Mouse (Mus musculus): Measurements from ENCODE around the gene Gm4737. TPM values are rescaled to one million over a fixed set of nuclear protein-coding genes. Genes with fewer than 3 reads are reported as not detected.
A peak's percentile ranks its signal among the peaks of the same experiment; 100 is the strongest.
"Not testable (repeated sequence)": the region's sequence is repeated elsewhere in the genome, so short reads cannot be mapped to it uniquely, and the experiment has no call there.

The Gm4737 gene
- polyA plus RNA-seq (2016; fragmentation: Nextera tagmentation; extraction: Ambion mirVana), result 3.9 and 4.5 TPM in 2 replicates

GRCm38 (mm10) chr16:46154832-46155231 is at the start of gene Gm4737:
Gene Gm4737, minus strand, starts transcription at chr16:46155077.
- not testable (repeated sequence) for H3K36me3 ChIP-seq (replicated peaks); H3K27ac ChIP-seq; H3K9me3 ChIP-seq; DNase-seq (ENCODE audit: extremely low spot score, low spot score); H3K4me3 ChIP-seq; H3K4me1 ChIP-seq; H3K27me3 ChIP-seq (ENCODE audit: poor library complexity, severe bottlenecking)
- 93% methylated on average over 10 of the region's 16 CpGs for WGBS

- Histone ChIP-seq H3K36me3 (replicated peaks) (no peaks in the 10 kb centered on the region), H3K27ac (no peak overlapping the region), H3K4me3 (no peak overlapping the region), H3K9me3 (no peaks in the 10 kb centered on the region), H3K27me3 (ENCODE audit: poor library complexity, severe bottlenecking) (no peaks in the 10 kb centered on the region), H3K4me1 (no peaks in the 10 kb centered on the region)
- WGBS, result 92% methylated on average over 5 of the region's 5 CpGs
- DNase-seq (ENCODE audit: extremely low spot score, low spot score), result no peak
These were observed 40.9 kb upstream of the Gm4737 start for GRCm38 (mm10) chr16:46195792-46196191.

GRCm38 (mm10) chr16:46183096-46183495 is 28.2 kb upstream of the Gm4737 start:
- peaks cover 11% of the 10 kb centered on the region for H3K4me1 ChIP-seq
- no peak for DNase-seq (ENCODE audit: extremely low spot score, low spot score)
- peaks cover 20% of the 10 kb centered on the region for H3K27me3 ChIP-seq (ENCODE audit: poor library complexity, severe bottlenecking)
- no peak overlapping the region for H3K4me3 ChIP-seq
- H3K36me3 ChIP-seq (replicated peaks), result no peaks in the 10 kb centered on the region
- WGBS, result 85% methylated on average over 5 of the region's 5 CpGs
- H3K9me3 ChIP-seq, result no peaks in the 10 kb centered on the region
- no peak overlapping the region for H3K27ac ChIP-seq

GRCm38 (mm10) chr16:46178121-46178801 is 23.4 kb upstream of the Gm4737 start:
- H3K9me3 ChIP-seq, result no peaks in the 10 kb centered on the region
- no peak for DNase-seq (ENCODE audit: extremely low spot score, low spot score)
- H3K4me3 ChIP-seq, result no peak overlapping the region
- peaks cover 12% of the 10 kb centered on the region for H3K4me1 ChIP-seq
- H3K27ac ChIP-seq, result no peak overlapping the region
- 34% methylated on average over 4 of the region's 4 CpGs for WGBS
- H3K27me3 ChIP-seq (ENCODE audit: poor library complexity, severe bottlenecking), result peaks cover 23% of the 10 kb centered on the region
- H3K36me3 ChIP-seq (replicated peaks), result no peaks in the 10 kb centered on the region

GRCm38 (mm10) chr16:46173039-46173438 is 18.2 kb upstream of the Gm4737 start:
- Histone ChIP-seq H3K4me1 (peaks cover 4% of the 10 kb centered on the region), H3K4me3 (no peak overlapping the region), H3K27me3 (ENCODE audit: poor library complexity, severe bottlenecking) (peaks cover 4% of the 10 kb centered on the region; the same call in 1 of the 2 replicates), H3K9me3 (peaks cover 10% of the 10 kb centered on the region; the same call in 1 of the 2 replicates), H3K36me3 (replicated peaks) (no peaks in the 10 kb centered on the region), H3K27ac (no peak overlapping the region)
- DNase-seq (ENCODE audit: extremely low spot score, low spot score), result no peak

GRCm38 (mm10) chr16:46166971-46167370 is 12.1 kb upstream of the Gm4737 start:
- H3K27ac ChIP-seq, result no peak overlapping the region
- WGBS, result 89% methylated on average over 3 of the region's 3 CpGs
- H3K36me3 ChIP-seq (replicated peaks), result no peaks in the 10 kb centered on the region
- H3K4me1 ChIP-seq, result no peaks in the 10 kb centered on the region
- H3K4me3 ChIP-seq, result no peak overlapping the region
- DNase-seq (ENCODE audit: extremely low spot score, low spot score), result no peak
- H3K27me3 ChIP-seq (ENCODE audit: poor library complexity, severe bottlenecking), result no peaks in the 10 kb centered on the region
- H3K9me3 ChIP-seq, result peaks cover 8% of the 10 kb centered on the region; the same call in 1 of the 2 replicates

- Histone ChIP-seq H3K27me3 (ENCODE audit: poor library complexity, severe bottlenecking) (no peaks in the 10 kb centered on the region), H3K4me1 (no peaks in the 10 kb centered on the region), H3K9me3 (no peaks in the 10 kb centered on the region), H3K27ac (no peak overlapping the region), H3K36me3 (replicated peaks) (no peaks in the 10 kb centered on the region), H3K4me3 (no peak overlapping the region)
- WGBS, result 93% methylated on average over 4 of the region's 4 CpGs
- no peak for DNase-seq (ENCODE audit: extremely low spot score, low spot score)
These were observed 10.4 kb upstream of the Gm4737 start for GRCm38 (mm10) chr16:46165305-46165704.

- no peak overlapping the region for H3K4me3 ChIP-seq
- DNase-seq (ENCODE audit: extremely low spot score, low spot score), result no peak
- H3K4me1 ChIP-seq, result no peaks in the 10 kb centered on the region
- no peaks in the 10 kb centered on the region for H3K9me3 ChIP-seq
- no peaks in the 10 kb centered on the region for H3K27me3 ChIP-seq (ENCODE audit: poor library complexity, severe bottlenecking)
- no peaks in the 10 kb centered on the region for H3K36me3 ChIP-seq (replicated peaks)
- no peak overlapping the region for H3K27ac ChIP-seq
These were observed 3.7 kb downstream of the Gm4737 start for GRCm38 (mm10) chr16:46151141-46151540.

GRCm38 (mm10) chr16:46148661-46149341 is 6.1 kb downstream of the Gm4737 start:
- Histone ChIP-seq H3K9me3 (no peaks in the 10 kb centered on the region), H3K27ac (no peak overlapping the region), H3K36me3 (replicated peaks) (no peaks in the 10 kb centered on the region), H3K4me1 (no peaks in the 10 kb centered on the region), H3K27me3 (ENCODE audit: poor library complexity, severe bottlenecking) (no peaks in the 10 kb centered on the region), H3K4me3 (no peak overlapping the region)
- DNase-seq (ENCODE audit: extremely low spot score, low spot score), result no peak
- 84% methylated on average over 3 of the region's 3 CpGs for WGBS

GRCm38 (mm10) chr16:46146962-46147361 is 7.9 kb downstream of the Gm4737 start:
- H3K4me1 ChIP-seq, result no peaks in the 10 kb centered on the region
- H3K27ac ChIP-seq, result no peak overlapping the region
- no peaks in the 10 kb centered on the region for H3K27me3 ChIP-seq (ENCODE audit: poor library complexity, severe bottlenecking)
- 82% methylated on average over 3 of the region's 3 CpGs for WGBS
- H3K4me3 ChIP-seq, result no peak overlapping the region
- no peaks in the 10 kb centered on the region for H3K36me3 ChIP-seq (replicated peaks)
- no peak for DNase-seq (ENCODE audit: extremely low spot score, low spot score)
- H3K9me3 ChIP-seq, result no peaks in the 10 kb centered on the region

GRCm38 (mm10) chr16:46122238-46122637 is 32.6 kb downstream of the Gm4737 start:
- H3K9me3 ChIP-seq, result no peaks in the 10 kb centered on the region

GRCm38 (mm10) chr16:46121420-46121819 is 33.5 kb downstream of the Gm4737 start:
- Histone ChIP-seq H3K4me3 (no peak overlapping the region), H3K4me1 (peaks cover 3% of the 10 kb centered on the region; the same call in 1 of the 2 replicates), H3K36me3 (replicated peaks) (no peaks in the 10 kb centered on the region), H3K9me3 (no peaks in the 10 kb centered on the region), H3K27ac (no peak overlapping the region), H3K27me3 (ENCODE audit: poor library complexity, severe bottlenecking) (no peaks in the 10 kb centered on the region)
- peak; percentile 18 for DNase-seq (ENCODE audit: extremely low spot score, low spot score)
- 67% methylated on average over 2 of the region's 2 CpGs for WGBS

More at GRCm38 (mm10) chr16:46122238-46122637, 32.6 kb downstream of the Gm4737 start:
- no peak overlapping the region for H3K27ac ChIP-seq
- no peak for DNase-seq (ENCODE audit: extremely low spot score, low spot score)
- peaks cover 3% of the 10 kb centered on the region; the same call in 1 of the 2 replicates for H3K4me1 ChIP-seq
- H3K4me3 ChIP-seq, result no peak overlapping the region
- H3K27me3 ChIP-seq (ENCODE audit: poor library complexity, severe bottlenecking), result no peaks in the 10 kb centered on the region
- no peaks in the 10 kb centered on the region for H3K36me3 ChIP-seq (replicated peaks)

- peaks cover 3% of the 10 kb centered on the region; the same call in 1 of the 2 replicates for H3K4me1 ChIP-seq
- 78% methylated on average over 3 of the region's 3 CpGs for WGBS
- DNase-seq (ENCODE audit: extremely low spot score, low spot score), result no peak
- no peaks in the 10 kb centered on the region for H3K36me3 ChIP-seq (replicated peaks)
- no peak overlapping the region for H3K27ac ChIP-seq
- no peaks in the 10 kb centered on the region for H3K9me3 ChIP-seq
- no peak overlapping the region for H3K4me3 ChIP-seq
- H3K27me3 ChIP-seq (ENCODE audit: poor library complexity, severe bottlenecking), result no peaks in the 10 kb centered on the region
These were observed 34.3 kb downstream of the Gm4737 start for GRCm38 (mm10) chr16:46120607-46121006.
